Mouse (Mus musculus) CD4-positive, CD25-positive, alpha-beta regulatory T cell, adult 2 months (primary cell): ENCODE measurements around the gene Arhgap27.

ENCODE experiments used
- DNase-seq: peaks from one replicate; pipeline ENCODE4 v3.0.0-alpha.2; 2012; ENCODE audit warnings: low read depth, low spot score

Gene Arhgap27

DNA sequence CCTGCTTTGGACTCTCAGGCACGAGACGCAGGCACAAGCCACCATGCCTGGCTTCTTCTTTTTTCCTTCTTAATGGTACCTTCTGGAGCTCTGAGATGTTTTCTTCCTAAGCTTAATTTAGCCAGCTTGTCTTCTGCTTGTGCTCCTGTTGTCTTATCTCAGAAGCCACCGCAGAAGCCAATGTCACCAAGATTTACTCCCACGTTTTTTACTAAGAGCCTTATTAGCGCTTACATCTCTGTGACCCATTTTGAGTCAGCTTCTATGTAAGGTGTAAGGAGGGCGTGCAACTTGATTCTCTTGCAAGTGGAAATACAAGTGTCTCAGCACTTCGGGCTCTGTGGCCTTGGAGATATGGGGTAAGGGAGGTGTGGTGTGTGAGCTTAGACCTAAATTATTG is 18.0 kb upstream of the Arhgap27 start:
- peak; percentile 25 for DNase-seq

DNA sequence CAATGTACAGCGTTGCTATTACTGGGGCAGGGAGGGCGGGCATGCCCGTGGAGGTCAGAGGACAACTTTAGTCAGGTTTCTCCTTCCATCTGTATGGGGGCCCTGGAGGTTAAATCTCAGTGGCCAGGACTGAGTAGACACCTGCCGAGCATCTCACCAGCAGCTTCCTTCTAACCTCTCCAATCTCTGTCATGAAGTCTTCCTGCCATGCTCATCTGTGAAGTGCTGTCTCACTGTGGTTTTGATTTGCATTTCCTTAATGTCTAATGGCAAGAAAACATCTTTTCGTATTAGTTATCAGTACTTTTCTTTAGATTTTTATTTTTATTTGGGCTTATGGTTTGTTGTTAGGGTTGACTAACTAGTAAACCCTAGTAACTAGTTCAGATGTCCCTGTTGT is 17.0 kb upstream of the Arhgap27 start:
- DNase-seq: no peak

DNA sequence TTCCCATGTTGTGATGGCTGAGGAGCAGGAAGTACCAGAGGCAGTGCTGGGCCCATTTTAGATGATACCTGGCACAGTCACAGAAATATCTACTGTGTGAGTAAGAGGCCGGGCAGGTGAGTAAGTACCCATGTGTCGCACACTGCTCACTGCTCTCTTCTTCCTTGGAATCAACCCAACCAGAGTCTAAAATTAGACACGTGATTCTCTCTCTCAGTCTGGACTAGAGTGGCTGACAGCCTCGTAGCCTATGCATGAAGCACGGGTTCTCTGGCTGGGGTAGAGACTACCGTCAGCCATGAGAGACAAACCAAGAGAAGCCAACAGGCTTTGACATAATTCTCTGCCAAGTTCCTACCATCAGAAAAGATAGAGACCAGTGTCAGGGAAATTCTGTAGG is 14.8 kb upstream of the Arhgap27 start:
- no peak for DNase-seq

DNA sequence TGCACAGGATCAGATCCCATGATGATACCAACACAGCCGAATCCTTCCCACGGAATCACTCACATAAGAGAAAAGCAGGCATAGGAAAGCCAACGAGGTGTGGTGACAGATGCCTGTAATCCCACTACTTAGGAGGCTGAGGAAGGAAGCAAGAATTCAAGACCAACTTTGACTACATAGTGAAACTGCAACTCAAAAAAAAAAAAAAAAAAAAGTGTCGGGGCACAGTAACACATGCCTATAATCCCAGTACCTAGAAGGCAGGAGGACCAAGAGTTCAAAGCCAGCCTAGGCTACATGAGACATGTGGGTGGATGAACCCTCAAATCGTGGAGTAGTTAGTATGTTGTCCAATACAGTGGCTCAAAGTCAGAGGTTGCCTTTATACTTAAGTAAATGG is 12.3 kb upstream of the Arhgap27 start:
- no peak for DNase-seq

DNA sequence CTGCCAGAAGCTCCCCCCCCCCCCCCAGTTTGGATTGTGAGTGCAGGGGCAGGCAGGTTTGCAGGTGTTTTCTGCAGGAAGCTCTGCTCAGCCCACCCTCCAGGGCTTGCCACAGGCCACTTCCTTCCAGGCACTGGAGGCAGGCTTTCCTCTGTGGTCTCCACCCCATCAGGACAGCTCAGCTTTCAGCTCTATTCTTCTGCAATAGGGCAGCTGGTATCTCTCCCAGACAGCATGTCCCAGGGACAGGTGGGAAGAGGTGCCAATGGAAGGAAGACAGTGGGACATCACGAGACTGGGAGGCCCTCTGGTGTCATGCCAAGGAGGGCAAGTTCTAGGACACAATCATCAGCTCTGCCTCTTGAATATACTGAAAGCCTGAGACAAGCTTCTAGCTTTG is 11.8 kb upstream of the Arhgap27 start:
- DNase-seq: peak; percentile 47

DNA sequence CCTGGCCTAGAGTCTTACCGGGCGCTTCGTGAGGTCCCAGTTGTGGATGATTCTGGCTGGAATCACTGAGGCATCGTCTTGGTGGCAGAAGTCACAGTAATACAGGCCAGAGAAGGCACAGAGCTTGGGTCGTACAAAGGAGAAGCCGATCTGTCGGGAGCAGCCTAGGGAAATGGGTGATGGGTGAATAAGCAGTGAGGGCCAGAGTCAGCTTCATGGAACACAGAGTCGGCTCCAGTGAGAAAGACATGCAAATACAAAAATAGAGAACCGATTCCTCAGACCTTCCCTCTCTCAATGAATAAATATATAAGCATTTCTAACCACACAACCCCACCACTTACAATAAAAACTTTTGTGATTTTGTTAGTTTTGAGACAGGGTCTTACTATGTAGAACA is 10.4 kb upstream of the Arhgap27 start:
- DNase-seq: no peak

DNA sequence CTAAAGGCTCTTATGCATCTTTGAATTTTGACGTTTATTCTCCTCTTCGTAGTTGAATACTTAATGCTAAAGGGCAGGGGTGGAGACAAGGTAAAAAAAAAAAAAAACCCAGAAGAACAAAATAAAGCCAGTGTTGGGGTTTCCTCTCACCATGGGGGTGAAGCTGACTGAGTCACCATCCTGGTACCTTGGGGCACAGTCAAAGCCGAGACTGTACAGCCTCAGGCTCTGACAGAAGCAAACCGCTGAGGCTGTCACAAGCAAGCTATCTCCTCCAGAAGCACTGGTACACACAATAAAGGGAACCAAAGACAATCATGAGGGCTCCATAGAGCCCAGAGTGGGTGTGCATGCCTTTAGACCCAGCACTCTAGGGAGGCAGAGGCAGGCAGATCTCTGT is 9.1 kb upstream of the Arhgap27 start:
- DNase-seq: peak; percentile 50

DNA sequence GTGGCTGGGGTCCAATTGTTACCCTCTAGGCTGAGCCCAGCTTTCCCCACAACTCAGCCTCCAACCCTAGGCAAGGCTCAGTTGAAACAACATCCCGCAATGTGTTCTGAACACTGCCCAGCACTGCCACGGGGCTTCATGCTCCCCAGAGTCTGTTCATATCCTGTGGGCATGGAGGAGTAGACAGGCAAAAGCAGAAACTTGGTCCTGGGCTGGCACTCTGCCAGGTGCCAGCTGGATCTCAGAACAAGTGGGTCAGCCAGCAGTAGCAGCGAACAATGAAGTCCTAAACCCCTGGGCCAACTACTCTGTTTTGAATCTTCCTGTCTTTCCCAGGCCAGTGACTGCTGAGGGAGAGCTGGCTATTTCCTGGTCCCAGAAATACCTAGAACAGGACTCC is 8.6 kb upstream of the Arhgap27 start:
- DNase-seq: no peak

DNA sequence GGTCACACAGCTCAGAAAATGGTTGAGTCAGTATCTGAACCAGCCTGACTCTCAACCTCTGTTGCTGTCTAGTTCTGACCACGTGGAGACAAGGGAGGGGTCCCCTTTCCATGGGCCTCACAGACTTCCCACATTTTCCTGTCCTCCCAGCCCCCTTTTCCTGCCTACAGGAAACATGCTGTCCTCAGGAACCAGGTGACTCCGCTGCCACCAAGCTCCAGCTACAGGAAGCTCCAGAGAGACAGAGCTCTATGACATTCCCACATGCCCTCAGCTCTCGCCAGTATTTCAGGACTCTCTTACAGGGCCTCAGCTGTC is 7.7 kb upstream of the Arhgap27 start:
- DNase-seq: no peak

DNA sequence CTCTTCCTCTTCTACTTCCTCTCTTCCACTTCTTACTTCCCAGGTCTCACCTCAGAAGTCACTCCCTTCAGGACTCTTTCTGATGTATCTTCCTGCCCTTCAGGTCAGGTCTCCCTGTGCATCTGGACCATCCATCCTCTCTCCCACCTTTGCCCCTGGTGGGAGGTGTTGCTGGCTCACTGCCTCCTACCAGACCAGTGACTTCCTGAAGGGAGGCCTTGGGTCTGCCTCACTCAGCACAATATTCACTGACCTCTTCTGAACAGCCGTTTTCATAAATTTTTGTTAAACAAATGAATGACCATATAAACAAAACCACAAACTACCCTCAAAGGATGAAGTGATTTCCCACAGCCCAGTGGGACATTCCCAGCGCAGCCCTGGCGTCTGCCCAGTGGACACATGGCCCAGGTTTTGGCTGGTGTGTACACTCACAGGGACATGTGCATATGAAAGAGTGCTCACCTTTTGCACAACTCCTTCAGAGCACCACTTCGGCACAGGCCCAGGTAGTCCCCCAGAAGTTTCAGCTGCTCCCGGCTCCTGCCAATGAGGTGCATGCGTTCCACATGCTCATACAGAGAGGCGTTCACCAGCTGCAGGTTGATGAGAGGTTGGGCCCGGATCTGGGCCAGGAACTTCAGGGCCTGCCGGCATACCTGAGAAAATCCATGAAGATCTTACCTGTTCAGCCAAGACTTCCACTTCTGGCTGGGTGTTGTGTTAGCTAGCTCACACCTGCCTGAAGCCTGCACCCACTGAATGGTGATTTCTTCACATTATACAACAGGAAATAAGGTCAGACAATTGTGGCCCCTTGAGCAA is 7.1 kb upstream of the Arhgap27 start:
- DNase-seq: no peak

DNA sequence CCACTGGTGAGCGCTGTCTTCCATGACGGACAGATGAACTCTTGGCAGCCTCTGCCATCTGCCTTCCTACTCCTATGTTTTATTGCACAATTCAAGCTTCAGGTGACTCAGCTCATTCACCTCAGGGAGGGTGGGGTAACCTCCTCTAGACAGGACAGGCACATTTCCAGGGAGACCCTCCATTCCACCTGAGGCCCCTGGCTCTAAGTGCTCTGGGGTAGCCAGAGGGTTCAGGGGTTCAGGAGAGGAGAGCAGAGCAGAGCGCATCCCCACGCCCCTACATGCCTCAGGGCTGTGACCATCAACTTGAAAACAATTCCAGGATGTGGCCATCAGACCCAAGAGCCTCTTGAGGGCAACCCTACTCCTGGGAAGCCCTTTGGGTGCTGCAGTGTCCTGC is 2.0 kb upstream of the Arhgap27 start:
- DNase-seq: no peak

DNA sequence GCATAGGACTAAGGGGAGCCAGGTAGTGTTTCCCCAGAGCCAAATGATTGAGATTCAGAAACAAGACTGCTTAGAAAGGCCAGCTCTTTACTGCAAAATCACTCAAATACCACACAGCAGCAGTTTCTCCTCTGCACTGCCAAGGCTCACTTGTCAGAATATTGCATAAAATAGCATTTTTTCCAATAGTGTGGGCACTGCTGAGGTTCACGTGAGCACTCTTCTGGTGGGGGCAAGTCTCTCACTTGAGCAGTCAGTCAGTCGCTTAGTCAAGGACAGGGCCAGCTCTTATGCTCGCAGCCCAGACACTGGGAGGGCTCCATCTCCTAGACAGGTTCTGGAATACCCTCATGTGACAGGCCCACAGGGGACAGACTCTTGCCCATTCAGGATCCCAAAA is 1.5 kb upstream of the Arhgap27 start:
- no peak for DNase-seq

DNA sequence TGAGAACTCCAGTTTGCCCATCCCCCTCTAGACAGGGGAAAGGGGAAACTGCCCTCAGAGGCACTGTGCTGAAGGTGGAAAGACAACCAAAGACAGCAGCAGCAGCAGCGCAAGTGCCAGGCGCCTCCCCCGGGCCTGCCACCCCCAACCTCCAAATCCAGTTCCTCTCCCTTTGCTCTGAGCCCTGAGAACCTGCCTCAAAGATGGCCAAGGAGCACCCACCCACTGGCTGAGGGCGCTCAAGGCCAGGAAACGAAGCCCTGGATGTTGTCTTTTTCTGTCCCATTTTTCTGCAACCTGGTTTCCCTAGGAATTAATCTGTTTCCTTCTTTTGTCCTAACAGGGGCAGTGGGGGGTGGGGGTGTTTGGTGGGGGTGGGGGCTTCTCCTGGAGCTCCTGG is 843 bp upstream of the Arhgap27 start:
- no peak for DNase-seq

DNA sequence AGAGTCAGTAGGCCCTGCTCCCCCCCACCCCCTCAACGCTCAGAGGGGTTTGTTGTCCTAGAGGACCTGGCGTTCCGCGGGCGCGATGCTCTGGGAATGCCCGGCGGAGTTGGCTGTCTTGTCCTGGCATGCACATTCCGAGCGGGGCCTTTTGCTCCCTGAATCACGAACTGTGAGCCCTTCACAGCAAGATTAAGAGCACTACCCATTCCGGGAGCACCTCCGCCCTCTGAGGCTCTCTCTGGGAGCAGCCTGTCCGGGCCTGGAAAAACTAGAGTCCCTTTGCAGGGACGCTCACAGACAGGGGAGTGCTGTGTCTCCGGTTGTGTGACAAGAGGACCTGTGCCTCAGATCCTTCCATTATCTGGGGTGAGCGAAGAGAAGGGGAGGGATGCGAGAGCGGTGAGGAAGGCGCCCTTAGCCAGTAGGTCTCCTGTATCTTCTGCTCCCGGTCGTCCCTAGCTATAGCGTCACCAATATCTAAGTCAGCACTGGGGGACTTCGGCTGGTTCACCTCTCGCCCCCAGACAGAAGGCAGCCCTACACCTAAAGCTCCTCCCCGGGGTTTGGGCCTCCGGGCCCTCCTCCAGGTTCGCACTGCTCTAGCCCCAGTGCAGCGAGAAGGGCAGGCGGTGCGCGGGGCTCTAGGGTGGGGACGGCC is 841 bp downstream of the Arhgap27 start:
- DNase-seq: peak; percentile 39

DNA sequence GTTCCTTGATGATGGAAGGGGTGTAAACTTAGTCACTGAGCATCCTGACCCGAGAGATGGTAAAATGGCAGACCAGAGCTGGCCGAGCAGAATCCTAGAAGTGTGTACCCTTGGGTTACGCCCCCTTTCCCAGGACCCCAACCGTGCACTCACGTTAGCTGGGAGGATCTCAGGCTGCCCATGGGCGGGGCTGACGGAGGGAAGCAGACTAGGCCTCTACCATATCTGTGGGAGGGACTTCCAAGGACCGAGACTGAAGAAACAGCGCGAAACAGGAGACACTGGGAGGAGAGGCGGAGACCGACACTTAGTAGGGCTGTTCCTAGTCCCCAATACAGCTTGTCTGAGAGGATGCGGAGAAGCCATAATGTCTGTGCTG is 1.4 kb downstream of the Arhgap27 start:
- peak; percentile 40 for DNase-seq

DNA sequence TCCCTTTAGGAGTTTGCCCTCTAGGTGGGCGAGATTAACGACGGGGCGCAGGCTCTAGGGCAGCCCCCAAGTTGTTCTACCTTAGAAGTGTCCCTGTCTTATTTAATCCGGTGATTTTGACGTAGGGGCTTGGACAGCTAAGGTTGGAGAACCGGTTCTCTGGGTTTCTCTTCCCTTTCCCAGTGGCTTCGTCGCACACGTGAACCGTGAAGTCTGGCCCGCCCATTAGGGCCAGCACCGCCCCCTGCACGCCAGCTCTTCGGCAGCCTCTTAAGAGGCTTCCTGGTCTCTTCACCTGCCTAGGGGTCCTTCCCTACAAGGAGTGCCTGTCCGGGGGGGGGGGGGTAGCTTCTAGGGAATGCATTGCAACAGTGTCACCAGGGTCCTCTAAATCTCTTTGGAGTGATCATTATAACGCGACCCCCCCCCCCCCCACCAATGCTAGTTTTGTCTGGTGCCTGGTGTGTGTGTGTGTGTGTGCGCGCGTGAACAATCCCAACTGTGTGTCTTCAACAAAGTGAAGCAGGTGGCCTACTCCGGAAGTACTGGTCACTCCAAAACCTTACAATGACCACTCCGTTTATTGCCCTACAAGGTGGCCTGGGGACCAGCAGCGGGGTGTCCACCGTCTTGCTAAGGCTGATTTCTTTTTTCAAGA is 2.0 kb downstream of the Arhgap27 start:
- peak; percentile 70 for DNase-seq

DNA sequence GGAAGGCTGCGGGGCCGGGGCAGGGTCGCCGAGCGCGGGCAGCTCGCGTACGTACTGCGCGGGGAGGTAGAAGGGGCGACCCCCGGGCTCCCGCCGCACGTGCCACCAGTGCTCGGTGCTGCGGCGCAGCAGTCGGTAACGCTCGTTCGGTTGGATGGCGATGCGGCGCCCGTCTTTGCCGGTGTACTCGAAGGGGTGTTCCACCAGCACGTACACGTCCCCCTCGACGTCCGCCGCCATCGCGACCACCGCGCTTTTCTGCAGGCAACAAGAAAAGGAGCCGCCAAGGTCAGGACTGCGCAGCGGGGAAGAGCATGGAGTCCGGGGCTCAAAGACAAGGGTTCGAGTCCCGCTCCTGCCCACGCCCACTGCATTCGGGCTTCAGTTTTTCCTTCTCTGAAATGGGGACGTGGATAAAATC is 2.8 kb downstream of the Arhgap27 start:
- DNase-seq: no peak

DNA sequence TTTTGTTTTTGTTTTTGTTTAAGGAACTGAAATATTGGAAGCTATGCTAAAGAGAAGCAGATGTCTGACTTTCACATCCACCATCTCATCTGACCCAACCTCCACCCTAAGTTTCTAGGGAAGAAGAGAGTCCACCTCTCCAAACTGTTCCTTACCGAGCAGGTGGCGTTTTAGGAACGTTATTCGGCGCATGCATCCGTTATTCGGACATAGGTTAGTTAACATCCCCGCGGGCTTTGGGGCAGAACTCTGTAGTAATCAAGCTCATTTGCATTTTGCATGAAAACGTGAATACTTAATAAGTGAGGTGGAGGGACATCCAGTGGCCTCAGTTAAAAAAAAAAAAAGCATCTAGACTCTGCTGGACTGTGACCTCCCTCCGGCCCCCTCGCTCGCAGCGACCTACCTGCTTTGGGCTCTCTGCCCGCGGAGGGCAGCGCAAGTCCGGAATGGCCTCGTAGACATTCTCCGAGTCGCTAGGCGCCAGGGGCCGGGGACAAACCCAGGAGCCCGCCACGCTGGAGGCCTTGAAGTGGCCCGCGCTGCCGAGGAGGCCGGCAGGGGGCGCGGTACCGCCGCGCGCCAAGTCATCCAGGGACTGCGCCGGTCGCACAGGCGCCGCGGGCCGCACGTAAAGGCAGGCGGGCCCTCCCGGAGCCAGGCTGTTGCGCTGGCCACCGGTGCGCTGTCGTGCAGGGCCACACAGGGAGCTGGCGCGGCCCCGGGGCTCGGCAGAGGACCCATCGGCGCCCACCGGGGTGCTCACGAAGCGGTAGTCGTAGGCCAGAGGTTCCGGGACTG is 3.5 kb downstream of the Arhgap27 start:
- peak; percentile 92 for DNase-seq

DNA sequence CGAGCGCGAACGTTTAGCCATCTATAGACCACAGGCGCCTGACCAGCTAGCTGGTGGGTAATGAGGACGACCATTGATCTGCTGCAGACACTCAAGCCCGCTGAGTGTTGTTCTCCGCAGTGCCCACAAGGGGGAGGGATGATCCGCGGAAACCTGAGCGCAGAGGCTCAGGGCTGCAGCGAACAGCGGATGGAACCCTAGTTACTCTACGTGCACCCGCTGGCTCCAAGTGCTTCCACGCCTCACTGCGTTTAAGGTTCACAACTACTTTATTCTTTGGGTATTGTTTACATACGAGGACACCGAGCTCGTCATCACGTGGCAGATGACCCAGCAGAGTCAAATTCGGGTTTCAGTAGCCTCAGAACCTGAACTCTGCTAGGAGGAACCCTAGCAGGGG is 4.4 kb downstream of the Arhgap27 start:
- peak; percentile 90 for DNase-seq

DNA sequence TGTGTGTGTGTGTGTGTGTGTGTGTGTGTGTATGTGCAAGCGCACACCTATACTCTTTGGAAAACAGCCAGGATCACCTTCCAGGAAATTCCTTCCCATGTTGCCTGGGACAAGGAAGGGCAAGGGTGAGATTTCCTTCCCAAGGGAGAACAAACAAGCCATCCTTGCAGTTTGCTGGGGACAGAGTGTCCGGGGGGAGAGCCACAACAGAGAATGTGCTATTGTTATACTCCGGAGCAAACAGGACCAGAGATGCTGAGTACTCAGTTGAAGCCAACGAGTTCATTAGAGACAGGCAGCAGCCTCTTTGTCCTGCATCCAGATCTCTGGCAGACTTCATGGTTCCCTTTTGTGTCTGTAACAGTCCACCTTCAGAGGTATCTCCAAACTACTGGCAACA is 5.2 kb downstream of the Arhgap27 start:
- no peak for DNase-seq

DNA sequence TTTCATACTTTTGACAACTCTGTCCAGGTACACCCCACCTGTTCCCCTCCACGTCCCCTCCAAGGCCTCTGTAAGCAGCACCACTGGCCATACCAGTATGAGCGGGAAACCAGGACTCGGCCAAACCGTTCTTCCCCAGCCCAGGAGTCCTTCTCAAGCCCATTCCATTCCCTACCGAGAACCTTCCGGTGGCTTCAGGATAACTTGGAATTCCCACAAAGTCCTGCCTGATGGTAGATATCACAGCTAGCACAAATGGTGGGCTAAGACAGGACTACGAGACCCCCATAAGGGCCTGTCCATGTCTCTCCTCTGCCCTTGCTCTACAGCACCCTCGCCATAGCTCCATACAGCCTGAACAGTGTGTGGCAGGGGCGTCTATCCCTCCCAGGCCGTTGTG is 5.8 kb downstream of the Arhgap27 start:
- no peak for DNase-seq
